Mouse (Mus musculus) limb, embryonic 10.5 days (tissue): Measurements from ENCODE around the gene Ankrd39. TPM values are rescaled to one million over a fixed set of nuclear protein-coding genes. Genes with fewer than 3 reads are reported as not detected.
A peak's percentile ranks its signal among the peaks of the same experiment; 100 is the strongest.

Experiments used
- DNase-seq: peaks from one replicate; pipeline ENCODE4 v3.0.0-alpha.2; 2017; ENCODE audit warnings: low spot score
- H3K27ac ChIP-seq: fragments of 300-500 bp; sonication (generic); 2 replicates; pipeline ENCODE4 v1.5.1; 2016; ENCODE audit warnings: mild to moderate bottlenecking
- H3K27me3 ChIP-seq: fragments of 300-500 bp; sonication (generic); 2 replicates; pipeline ENCODE4 v1.6.1; 2016; ENCODE audit warnings: low read depth, mild to moderate bottlenecking; ENCODE audit not compliant: poor library complexity, severe bottlenecking
- H3K36me3 ChIP-seq: fragments of 300-500 bp; sonication (generic); 2 replicates; pipeline ENCODE4 v1.6.1; 2016; ENCODE audit warnings: mild to moderate bottlenecking, moderate library complexity
- H3K4me1 ChIP-seq: fragments of 300-500 bp; sonication (generic); 2 replicates; pipeline ENCODE4 v1.6.1; 2016
- H3K4me3 ChIP-seq: fragments of 300-500 bp; sonication (generic); 2 replicates; pipeline ENCODE4 v1.5.1; 2016; ENCODE audit warnings: mild to moderate bottlenecking, moderate library complexity
- H3K9me3 ChIP-seq: fragments of 300-500 bp; sonication (generic); replicated peaks from 2 replicates; pipeline ENCODE4 v1.6.1; 2016; ENCODE audit warnings: mild to moderate bottlenecking
- WGBS: fragments of 180-500 bp; shearing (Covaris S2); methylation state at CpG from one replicate; pipeline ENCODE4 v1.1.7; 2016; 5-methylcytosine and 5-hydroxymethylcytosine counted together
- polyA plus RNA-seq: library from polyadenylated mRNA; unstranded; fragments of >200 nt; fragmentation: Nextera tagmentation; extraction: Ambion mirVana; gene quantifications from 2 replicates; pipeline ENCODE4 v1.2.1, GENCODE M21; 2016

Gene Ankrd39
- polyA plus RNA-seq, 1 experiment from 2014 or later = 20.3 TPM

DNA sequence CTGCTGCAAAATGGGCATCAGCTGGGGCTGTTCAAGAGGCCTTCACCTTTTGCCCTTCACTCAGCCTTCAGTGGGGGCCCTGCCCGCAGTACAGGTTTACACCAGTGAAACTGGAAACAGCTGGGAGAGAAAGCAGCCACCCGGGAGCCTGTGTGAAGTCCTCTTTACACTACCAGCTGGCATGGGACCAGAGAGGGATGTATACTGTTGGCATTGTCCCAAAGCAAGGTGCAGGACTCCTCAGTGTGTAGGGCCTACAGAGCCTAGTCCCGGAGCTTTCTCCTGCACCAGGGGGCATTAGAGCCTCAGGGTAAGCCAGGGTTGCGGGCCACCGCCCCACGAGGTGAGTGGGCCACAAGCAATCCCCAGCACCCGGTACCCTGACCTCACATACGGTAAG, 16.8 kb downstream of the Ankrd39 start:
- no peak for DNase-seq
- no peaks in the 10 kb centered on the region for H3K4me1 ChIP-seq
- H3K36me3 ChIP-seq = peaks cover 42% of the 10 kb centered on the region
- no peak overlapping the region for H3K4me3 ChIP-seq
- 82% methylated on average over 8 of the region's 8 CpGs for WGBS
- H3K27ac ChIP-seq = no peak overlapping the region
- H3K27me3 ChIP-seq = no peaks in the 10 kb centered on the region
- no peaks in the 10 kb centered on the region for H3K9me3 ChIP-seq

DNA sequence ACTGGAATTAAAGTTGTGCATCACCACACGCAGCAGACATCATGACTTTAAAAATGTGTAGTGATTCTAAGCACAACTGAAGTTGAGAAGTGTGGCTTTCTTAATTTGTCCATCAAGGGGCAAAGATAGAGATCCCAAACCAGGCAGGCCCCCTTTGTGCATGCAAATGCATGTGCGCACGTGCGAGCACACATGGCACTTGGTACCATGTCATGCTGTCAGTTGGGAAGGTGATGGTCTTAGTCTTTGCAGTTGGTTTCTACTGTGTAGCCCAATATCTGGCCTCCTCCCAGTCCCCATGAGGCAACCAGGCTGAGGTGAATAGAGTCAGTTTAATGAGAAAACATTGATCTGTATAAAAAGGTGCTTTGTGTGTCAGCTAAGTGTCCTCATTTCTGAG, 17.4 kb downstream of the Ankrd39 start:
- Histone ChIP-seq H3K27ac (no peak overlapping the region), H3K27me3 (no peaks in the 10 kb centered on the region), H3K36me3 (peaks cover 48% of the 10 kb centered on the region), H3K4me3 (no peak overlapping the region), H3K4me1 (no peaks in the 10 kb centered on the region), H3K9me3 (no peaks in the 10 kb centered on the region)
- DNase-seq = no peak
- 93% methylated on average over 4 of the region's 4 CpGs for WGBS

DNA sequence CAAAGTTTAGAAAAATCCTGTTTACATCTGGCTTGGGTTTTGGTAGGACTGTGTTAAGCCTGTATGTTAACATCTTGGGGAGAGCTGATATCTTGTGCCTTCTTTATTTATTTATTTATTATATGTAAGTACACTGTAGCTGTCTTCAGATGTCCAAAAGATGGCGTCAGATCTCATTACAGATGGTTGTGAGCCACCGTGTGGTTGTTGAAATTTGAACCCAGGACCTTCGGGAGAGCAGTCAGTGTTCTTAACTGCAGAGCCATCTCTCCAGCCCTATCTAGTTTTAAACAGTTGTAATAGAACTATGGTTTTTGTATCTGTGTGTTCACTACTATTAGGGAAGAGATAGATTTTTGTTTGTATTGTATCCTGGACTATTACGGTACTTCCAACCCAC, 18.0 kb downstream of the Ankrd39 start:
- peaks cover 54% of the 10 kb centered on the region for H3K36me3 ChIP-seq
- WGBS = 93% methylated on average over 4 of the region's 4 CpGs
- no peaks in the 10 kb centered on the region for H3K4me1 ChIP-seq
- H3K4me3 ChIP-seq = no peak overlapping the region
- no peaks in the 10 kb centered on the region for H3K9me3 ChIP-seq
- no peak for DNase-seq
- no peak overlapping the region for H3K27ac ChIP-seq
- no peaks in the 10 kb centered on the region for H3K27me3 ChIP-seq

DNA sequence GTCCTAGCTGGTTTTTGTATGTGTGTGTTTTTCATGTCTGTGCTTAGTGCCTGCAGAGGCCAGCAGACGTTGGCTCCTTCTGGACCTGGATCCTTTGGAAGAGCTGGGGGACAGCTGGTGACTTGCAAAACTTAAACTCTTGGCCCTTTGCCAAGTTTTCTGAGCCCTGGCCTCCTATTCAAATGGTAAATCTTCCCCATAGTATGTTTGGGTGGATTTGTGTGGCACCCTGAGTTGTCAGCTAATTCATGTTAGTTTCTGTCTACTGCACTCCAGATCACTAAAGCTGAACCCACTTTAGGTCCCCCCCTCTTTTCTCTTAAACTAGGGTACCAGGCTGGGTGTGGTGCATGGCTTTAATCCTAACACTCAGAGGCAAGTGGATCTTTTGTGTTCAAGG, 18.9 kb downstream of the Ankrd39 start:
- H3K27me3 ChIP-seq = no peaks in the 10 kb centered on the region
- H3K4me1 ChIP-seq = no peaks in the 10 kb centered on the region
- H3K9me3 ChIP-seq = no peaks in the 10 kb centered on the region
- DNase-seq = no peak
- H3K36me3 ChIP-seq = peaks cover 63% of the 10 kb centered on the region
- H3K27ac ChIP-seq = no peak overlapping the region
- WGBS = 77% methylated on average over 1 of the region's 1 CpGs
- H3K4me3 ChIP-seq = no peak overlapping the region

DNA sequence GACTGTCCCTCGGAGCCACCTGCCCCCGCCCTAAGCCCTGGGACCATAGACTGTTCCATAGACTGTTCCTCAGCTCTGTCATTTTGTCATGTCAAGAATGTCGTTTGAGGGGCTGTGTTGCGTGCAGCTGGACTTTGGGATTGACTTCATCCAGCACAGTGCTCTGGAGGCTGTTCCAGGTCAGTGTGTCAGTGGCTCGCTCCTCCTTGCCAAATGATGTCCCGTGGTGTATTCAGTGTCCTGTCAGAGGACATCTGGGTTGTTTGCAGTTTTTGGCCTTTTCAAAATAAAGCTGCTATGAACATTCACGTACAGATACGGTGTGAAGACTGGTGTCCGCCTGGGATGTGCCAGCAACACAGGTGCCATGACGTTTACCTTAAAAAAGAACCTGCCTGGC, 20.3 kb downstream of the Ankrd39 start:
- H3K27me3 ChIP-seq = no peaks in the 10 kb centered on the region
- no peak for DNase-seq
- H3K9me3 ChIP-seq = no peaks in the 10 kb centered on the region
- peaks cover 77% of the 10 kb centered on the region for H3K36me3 ChIP-seq
- WGBS = 92% methylated on average over 10 of the region's 10 CpGs
- no peak overlapping the region for H3K27ac ChIP-seq
- H3K4me3 ChIP-seq = no peak overlapping the region
- no peaks in the 10 kb centered on the region for H3K4me1 ChIP-seq

DNA sequence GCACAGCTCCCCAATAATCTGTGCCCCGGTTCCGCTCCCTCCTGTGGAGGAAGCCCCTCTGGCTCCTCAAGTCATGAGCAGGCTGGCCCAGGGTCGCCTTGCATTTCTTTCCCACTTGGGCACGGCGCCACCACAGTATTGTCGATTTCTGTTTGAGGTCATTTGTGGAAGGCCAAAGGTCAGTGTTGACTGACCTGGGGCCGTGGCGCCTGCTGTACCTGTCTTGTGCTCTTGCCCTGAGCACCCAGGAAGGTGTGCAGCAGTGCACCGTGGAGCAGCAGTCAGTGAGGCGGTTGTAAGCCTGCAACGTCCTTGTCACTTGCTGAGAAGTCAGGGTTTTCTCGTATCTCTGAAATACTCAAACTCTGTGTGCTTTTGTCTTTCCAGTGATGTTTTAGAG, 21.5 kb downstream of the Ankrd39 start:
- H3K27me3 ChIP-seq = no peaks in the 10 kb centered on the region
- DNase-seq = no peak
- H3K36me3 ChIP-seq = peaks cover 78% of the 10 kb centered on the region
- H3K27ac ChIP-seq = no peak overlapping the region
- H3K4me1 ChIP-seq = no peaks in the 10 kb centered on the region
- H3K9me3 ChIP-seq = no peaks in the 10 kb centered on the region
- WGBS = 91% methylated on average over 12 of the region's 12 CpGs
- no peak overlapping the region for H3K4me3 ChIP-seq

DNA sequence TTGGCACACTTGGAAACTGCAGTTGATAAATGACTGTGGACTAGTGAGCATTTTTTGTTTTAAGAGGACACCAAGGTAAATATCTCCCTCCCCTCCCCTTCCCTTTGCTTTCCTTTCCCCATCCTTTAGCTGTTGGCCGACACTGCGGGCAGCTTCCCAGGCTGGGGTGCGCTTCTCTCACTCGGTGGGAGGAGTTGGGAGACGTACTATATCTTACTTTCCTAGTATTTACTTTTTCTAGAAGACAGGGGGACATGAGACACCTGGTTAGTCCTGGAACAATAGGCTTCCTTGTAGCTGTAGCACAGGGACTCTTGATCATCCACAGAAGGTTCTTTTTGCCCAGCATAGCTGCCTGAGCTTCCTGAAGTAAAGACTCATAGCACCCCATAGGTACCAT, 23.2 kb downstream of the Ankrd39 start:
- 97% methylated on average over 5 of the region's 5 CpGs for WGBS
- Histone ChIP-seq H3K4me3 (no peak overlapping the region), H3K27ac (no peak overlapping the region), H3K4me1 (no peaks in the 10 kb centered on the region), H3K27me3 (no peaks in the 10 kb centered on the region), H3K36me3 (peaks cover 89% of the 10 kb centered on the region), H3K9me3 (no peaks in the 10 kb centered on the region)
- DNase-seq = no peak

DNA sequence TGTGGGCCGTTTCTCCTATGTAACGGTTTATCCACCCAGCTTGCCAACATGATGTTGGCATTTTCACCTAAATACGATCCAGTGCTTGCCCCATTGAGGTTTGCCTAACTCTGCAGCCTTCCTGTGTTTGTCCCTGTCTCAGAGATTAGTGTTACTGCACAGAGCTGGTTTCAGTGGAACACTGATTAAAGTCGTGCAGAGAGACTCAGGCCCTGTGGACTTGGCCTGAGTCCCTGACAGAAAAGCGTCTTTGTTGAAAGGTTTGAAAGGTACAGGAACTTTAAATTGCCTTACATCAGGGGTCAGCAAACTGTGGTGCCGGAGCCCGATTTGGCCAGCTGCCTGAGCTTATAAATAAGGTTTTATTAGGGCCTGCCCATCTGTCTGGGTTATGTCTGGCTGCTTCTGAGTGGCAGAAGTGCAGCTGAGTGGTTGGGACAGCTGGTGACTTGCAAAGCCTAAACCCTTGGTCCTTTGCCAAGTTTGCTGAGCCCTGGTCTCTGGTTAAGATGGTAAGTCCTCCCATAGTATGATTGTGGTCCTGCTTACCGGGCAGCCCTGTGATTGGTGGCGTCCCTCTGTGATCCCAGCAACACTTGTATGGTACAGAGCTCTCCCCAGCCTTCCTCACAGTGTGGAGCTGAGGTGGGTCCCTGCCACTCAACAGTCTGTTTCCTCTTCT, 23.8 kb downstream of the Ankrd39 start:
- Histone ChIP-seq H3K4me1 (no peaks in the 10 kb centered on the region), H3K9me3 (no peaks in the 10 kb centered on the region), H3K4me3 (no peak overlapping the region), H3K36me3 (peaks cover 92% of the 10 kb centered on the region), H3K27ac (no peak overlapping the region), H3K27me3 (no peaks in the 10 kb centered on the region)
- DNase-seq = no peak
- 88% methylated on average over 9 of the region's 9 CpGs for WGBS

DNA sequence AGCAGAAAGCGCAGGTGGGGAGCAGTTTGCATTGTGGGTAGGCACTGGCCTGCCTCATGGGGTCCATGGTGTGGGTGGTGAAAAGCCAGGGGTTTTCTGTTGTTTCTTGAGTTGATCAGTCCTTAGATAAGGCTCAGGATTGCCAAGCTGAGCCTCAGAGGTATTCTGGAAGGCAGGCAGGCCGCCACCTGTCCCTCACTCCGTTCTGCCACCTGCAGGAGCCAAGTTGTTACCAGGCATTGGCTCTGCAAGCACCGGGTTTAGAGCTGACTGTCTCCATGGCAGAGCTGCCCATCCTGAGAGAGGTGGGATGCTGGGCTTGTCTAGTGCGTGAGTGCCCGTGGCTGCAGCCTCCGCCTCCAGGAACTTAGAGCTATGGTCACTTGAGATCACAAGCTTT, 25.0 kb downstream of the Ankrd39 start:
- Histone ChIP-seq H3K4me3 (no peak overlapping the region), H3K27me3 (no peaks in the 10 kb centered on the region), H3K9me3 (no peaks in the 10 kb centered on the region), H3K27ac (no peak overlapping the region), H3K36me3 (peaks cover 98% of the 10 kb centered on the region), H3K4me1 (no peaks in the 10 kb centered on the region)
- WGBS = 94% methylated on average over 7 of the region's 7 CpGs
- DNase-seq = no peak

DNA sequence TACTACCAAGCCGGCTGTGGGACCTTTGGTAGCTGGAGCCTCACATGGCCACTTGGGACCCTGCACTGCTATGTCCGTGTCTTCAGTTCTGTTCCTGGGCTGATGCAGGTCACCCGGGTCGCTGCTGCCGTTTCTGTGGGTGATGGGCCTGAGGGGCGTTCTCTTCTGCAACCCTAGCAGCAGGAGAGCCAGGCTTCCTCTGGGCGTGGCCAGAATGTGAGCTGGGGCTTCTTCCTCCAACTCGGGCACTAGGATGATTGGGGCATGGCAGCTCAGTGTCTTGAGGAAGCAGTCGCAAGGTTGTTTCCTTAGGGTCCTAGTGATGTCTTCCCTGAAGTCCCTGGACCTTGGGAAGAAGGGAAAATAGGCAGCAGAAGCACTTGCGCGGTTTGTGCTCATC, 27.6 kb downstream of the Ankrd39 start:
- DNase-seq = no peak
- no peaks in the 10 kb centered on the region for H3K27me3 ChIP-seq
- H3K4me1 ChIP-seq = peaks cover 7% of the 10 kb centered on the region
- H3K27ac ChIP-seq = no peak overlapping the region
- WGBS = 84% methylated on average over 11 of the region's 11 CpGs
- peaks cover 96% of the 10 kb centered on the region for H3K36me3 ChIP-seq
- no peaks in the 10 kb centered on the region for H3K9me3 ChIP-seq
- no peak overlapping the region for H3K4me3 ChIP-seq

DNA sequence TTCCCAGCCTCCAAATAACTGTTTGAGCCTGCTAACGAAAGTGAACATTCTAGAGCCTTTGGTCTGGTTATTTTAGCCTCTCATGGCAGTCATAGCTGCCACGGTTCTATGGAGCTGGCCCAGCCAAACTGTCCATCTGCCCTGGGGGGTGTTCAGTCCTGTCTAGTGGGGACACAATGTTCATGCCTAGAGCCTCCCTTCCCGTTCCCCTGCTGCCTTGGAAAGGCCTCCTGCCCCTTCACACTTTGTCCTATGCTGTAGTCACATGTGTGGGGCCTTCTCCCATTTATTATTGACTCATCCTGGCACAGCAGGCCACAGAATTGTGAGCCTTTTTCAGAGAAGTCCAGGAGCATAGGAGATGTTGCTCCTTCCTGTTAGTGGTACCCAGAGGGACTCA, 29.0 kb downstream of the Ankrd39 start:
- H3K4me3 ChIP-seq = no peak overlapping the region
- DNase-seq = no peak
- no peaks in the 10 kb centered on the region for H3K9me3 ChIP-seq
- no peaks in the 10 kb centered on the region for H3K27me3 ChIP-seq
- H3K36me3 ChIP-seq = peaks cover 89% of the 10 kb centered on the region
- no peak overlapping the region for H3K27ac ChIP-seq
- 88% methylated on average over 3 of the region's 3 CpGs for WGBS
- H3K4me1 ChIP-seq = peaks cover 21% of the 10 kb centered on the region

DNA sequence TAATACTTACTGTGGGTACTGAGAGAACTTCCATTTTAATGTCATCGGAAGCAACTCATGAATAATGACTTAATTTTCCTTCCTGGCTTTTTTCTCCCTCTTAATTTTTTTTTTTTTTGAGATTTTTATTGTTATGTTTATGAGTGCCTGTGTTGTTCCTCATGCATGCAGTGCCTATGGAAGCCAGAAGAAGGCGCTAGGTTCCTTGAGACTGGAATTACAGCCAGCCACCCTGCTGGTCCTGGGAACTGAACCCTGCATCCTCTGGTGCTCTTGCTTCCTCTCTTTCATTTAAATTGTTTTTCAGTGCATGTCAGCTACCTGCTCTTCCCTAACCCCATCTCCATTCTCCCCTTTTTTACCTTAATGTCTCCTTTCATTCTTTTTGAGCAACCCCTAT, 33.5 kb downstream of the Ankrd39 start:
- no peaks in the 10 kb centered on the region for H3K27me3 ChIP-seq
- H3K9me3 ChIP-seq = no peaks in the 10 kb centered on the region
- peaks cover 33% of the 10 kb centered on the region for H3K4me1 ChIP-seq
- H3K4me3 ChIP-seq = peak overlapping the region; percentile 84
- peak; percentile 47 for DNase-seq
- 40% methylated on average over 2 of the region's 2 CpGs for whole genome bisulfite sequencing
- H3K36me3 ChIP-seq = peaks cover 45% of the 10 kb centered on the region
- H3K27ac ChIP-seq = no peak overlapping the region

DNA sequence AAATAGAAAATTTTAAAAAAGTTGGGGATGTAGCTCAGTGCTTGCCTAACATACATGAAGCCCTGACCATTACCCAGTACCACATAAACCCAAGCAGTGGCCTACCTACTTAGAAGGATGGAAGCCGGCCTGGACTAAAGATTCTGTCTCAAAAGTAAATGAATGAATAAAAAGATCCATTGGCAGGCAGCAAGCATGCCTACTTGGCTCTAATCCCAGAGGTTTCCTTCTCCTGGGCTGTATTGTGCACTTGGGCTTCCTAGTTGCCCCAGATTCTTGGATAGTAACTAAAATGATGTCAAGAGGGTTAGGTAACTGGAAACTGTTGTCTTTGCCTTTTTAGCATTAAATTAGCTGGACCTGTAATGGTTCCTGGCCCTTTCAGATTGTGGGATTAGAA, 33.9 kb downstream of the Ankrd39 start:
- Histone ChIP-seq H3K4me1 (peaks cover 33% of the 10 kb centered on the region), H3K27me3 (no peaks in the 10 kb centered on the region), H3K27ac (no peak overlapping the region), H3K36me3 (peaks cover 41% of the 10 kb centered on the region), H3K9me3 (no peaks in the 10 kb centered on the region), H3K4me3 (peak overlapping the region; percentile 84)
- WGBS = 8% methylated on average over 1 of the region's 1 CpGs
- no peak for DNase-seq

DNA sequence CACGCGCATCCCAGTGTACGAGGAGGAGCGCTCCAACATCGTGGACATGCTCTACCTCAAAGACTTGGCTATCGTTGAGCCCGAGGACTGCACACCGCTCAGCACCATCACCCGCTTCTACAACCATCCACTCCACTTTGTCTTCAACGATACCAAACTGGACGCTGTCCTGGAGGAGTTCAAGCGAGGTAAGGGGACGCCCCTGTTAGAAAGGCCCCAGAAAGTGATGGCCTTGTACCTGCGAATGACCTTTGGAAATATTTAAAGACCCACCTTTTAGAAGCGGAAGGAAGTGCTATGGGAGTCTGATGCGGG, 34.3 kb downstream of the Ankrd39 start:
- H3K4me3 ChIP-seq = peak overlapping the region; percentile 84
- DNase-seq = no peak
- WGBS = under 1% methylated on average over 16 of the region's 16 CpGs
- no peaks in the 10 kb centered on the region for H3K27me3 ChIP-seq
- H3K4me1 ChIP-seq = peaks cover 33% of the 10 kb centered on the region
- no peaks in the 10 kb centered on the region for H3K9me3 ChIP-seq
- peak overlapping the region; percentile 93 for H3K27ac ChIP-seq
- H3K36me3 ChIP-seq = peaks cover 37% of the 10 kb centered on the region
